Mouse (Mus musculus): Measurements from ENCODE around the gene Tlcd1. TPM values are rescaled to one million over a fixed set of nuclear protein-coding genes. Genes with fewer than 3 reads are reported as not detected.
A peak's percentile ranks its signal among the peaks of the same experiment; 100 is the strongest.

Tlcd1 gene
- polyA plus RNA-seq, 1 experiment, result 35.9 TPM

GRCm38 (mm10) chr11:78174506-78174905 lies 2.0 kb upstream of the Tlcd1 start:
- TF ChIP-seq GATA1 (IDR thresholded peaks at IDR 0.05; ENCODE audit: borderline replicate concordance, low read length), result no peak
- no peak for TF ChIP-seq FLI1 (IDR thresholded peaks at IDR 0.05; ENCODE audit: low read length)
- H3K4me1 ChIP-seq, result peaks cover 41% of the 10 kb centered on the region
- no peaks in the 10 kb centered on the region for H3K27me3 ChIP-seq (replicated peaks)
- H3K36me3 ChIP-seq (replicated peaks; ENCODE audit: low read length), result peaks cover 27% of the 10 kb centered on the region
- H3K9me3 ChIP-seq, result no peaks in the 10 kb centered on the region
- H3K4me3 ChIP-seq (replicated peaks), result no peak overlapping the region

DNA sequence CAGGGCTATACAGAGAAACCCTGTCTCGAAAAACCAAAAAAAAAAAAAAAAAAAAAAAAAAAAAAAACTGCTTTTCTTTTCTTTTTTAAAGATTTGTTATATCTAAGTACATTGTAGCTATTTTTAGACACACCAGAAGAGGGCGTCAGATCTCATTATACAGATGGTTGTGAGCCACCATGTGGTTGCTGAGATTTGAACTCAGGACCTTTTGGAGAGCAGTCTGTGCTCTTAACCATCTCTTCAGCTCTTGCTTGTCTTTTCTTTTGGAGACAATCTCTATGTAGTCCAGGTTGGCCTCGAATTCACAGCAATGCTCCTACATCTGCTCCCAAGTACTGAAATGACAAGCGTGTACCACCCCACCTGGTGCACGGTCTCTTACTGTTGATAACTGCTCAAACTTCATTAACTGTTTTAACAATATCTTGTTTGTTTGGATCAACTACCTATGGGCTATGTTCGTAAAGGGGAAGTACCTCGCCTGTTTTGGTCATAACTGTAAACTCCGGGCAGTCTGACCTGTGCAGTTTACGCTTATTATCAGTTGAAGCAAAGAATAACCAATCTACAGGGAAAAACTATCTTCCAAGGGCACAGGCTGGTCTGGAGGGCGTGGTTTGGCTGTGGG lies 625 bp upstream of the Tlcd1 start:
- Histone ChIP-seq H3K4me3 (replicated peaks) (peak overlapping the region; percentile 98), H3K9me3 (no peaks in the 10 kb centered on the region), H3K27me3 (replicated peaks) (no peaks in the 10 kb centered on the region), H3K36me3 (replicated peaks; ENCODE audit: low read length) (peaks cover 36% of the 10 kb centered on the region), H3K4me1 (peaks cover 51% of the 10 kb centered on the region)
- TF ChIP-seq FLI1 (IDR thresholded peaks at IDR 0.05; ENCODE audit: low read length) (no peak), GATA1 (IDR thresholded peaks at IDR 0.05; ENCODE audit: borderline replicate concordance, low read length) (no peak)

GRCm38 (mm10) chr11:78176905-78177331 lies 407 bp downstream of the Tlcd1 start:
- Histone ChIP-seq H3K36me3 (replicated peaks; ENCODE audit: low read length) (peaks cover 40% of the 10 kb centered on the region), H3K4me1 (peaks cover 59% of the 10 kb centered on the region), H3K27me3 (replicated peaks) (no peaks in the 10 kb centered on the region), H3K4me3 (replicated peaks) (peak overlapping the region; percentile 98), H3K9me3 (no peaks in the 10 kb centered on the region)
- TF ChIP-seq GATA1 (IDR thresholded peaks at IDR 0.05; ENCODE audit: borderline replicate concordance, low read length), result no peak

GRCm38 (mm10) chr11:78177437-78177836 lies 926 bp downstream of the Tlcd1 start:
- H3K4me3 ChIP-seq (replicated peaks), result peak overlapping the region; percentile 98
- H3K27me3 ChIP-seq (replicated peaks), result no peaks in the 10 kb centered on the region
- H3K36me3 ChIP-seq (replicated peaks; ENCODE audit: low read length), result peaks cover 37% of the 10 kb centered on the region
- TF ChIP-seq FLI1 (IDR thresholded peaks at IDR 0.05; ENCODE audit: low read length) (no peak), GATA1 (IDR thresholded peaks at IDR 0.05; ENCODE audit: borderline replicate concordance, low read length) (no peak)
- H3K4me1 ChIP-seq, result peaks cover 60% of the 10 kb centered on the region
- no peaks in the 10 kb centered on the region for H3K9me3 ChIP-seq

DNA sequence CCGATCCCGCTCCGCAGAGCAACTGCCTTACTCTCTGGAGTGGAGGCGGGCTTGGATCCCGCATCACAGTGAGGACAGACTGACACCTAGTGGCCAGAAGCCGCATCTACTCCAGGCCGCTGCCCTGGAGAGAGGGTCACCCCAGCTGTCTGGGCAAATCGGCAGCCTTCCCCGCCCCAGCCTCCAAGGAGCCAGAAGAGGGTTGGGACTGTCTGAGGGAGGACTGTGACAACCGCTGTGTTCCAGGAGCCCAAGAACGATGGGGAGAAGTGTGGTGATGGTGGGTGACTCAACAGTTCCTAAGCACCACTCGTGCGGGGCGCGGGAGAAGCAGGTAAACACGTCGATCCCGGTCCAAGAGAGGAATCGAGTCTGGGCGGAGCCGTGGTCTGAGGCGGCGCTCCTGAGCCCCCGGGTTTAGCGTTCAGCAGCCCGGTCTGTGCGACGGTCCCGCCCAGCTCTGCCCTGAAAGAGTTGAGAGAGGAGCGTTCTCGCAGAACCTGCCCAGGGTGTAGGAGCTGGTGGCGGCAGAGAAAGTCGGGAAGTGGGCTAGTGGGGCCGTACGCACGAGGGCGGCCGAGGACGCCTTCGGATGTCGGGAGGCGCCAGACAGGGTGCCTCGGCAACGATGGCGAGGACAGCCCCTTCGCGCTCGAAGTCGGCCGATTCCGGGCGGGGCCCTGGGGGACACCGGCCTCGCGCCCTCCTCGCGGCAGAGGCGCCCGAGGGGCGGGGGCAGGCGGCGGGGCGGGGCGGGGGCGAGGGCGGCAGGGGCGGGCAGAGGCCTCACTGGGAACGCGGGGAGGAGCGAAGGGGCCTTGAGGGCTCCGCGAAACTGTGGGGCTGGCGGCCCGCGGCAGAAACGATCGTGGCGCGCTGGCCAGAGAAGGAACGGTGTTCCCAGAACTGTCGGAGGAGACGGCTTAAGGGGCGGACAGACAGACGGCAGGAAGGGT lies 1.7 kb downstream of the Tlcd1 start:
- peaks cover 33% of the 10 kb centered on the region for H3K36me3 ChIP-seq (replicated peaks; ENCODE audit: low read length)
- peaks cover 61% of the 10 kb centered on the region for H3K4me1 ChIP-seq
- H3K9me3 ChIP-seq, result no peaks in the 10 kb centered on the region
- TF ChIP-seq FLI1 (IDR thresholded peaks at IDR 0.05; ENCODE audit: low read length), result no peak
- TF ChIP-seq GATA1 (IDR thresholded peaks at IDR 0.05; ENCODE audit: borderline replicate concordance, low read length), result no peak
- H3K4me3 ChIP-seq (replicated peaks), result peak overlapping the region; percentile 98
- H3K27me3 ChIP-seq (replicated peaks), result no peaks in the 10 kb centered on the region

DNA sequence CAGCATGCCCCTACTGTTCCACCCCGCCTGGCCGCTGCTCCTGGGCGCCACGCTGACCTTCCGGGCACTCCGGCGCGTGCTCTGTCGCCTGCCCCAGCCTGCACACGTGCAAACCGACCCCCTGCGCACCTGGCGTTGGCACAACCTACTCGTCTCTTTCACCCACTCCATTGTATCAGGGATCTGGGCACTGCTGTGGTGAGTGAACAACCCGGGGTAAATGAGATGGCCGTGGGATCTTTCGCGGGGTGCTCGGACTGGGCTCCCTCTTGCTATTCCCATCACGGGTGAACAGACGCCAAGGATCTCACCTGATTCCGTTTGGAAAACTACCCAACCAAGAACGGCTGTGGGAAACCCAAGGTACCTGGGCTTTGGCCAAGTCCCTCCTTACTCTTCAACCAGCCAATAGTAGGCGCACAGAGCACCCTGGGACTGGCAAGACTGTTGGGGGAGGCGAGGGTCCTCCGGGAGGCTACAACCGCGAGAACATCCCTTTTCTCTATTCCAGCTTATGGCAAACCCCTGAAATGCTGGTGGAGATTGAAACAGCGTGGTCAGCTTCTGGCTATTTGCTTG lies 2.4 kb downstream of the Tlcd1 start:
- peak overlapping the region; percentile 98 for H3K4me3 ChIP-seq (replicated peaks)
- peaks cover 64% of the 10 kb centered on the region for H3K4me1 ChIP-seq
- TF ChIP-seq FLI1 (IDR thresholded peaks at IDR 0.05; ENCODE audit: low read length) (no peak), GATA1 (IDR thresholded peaks at IDR 0.05; ENCODE audit: borderline replicate concordance, low read length) (no peak)
- no peaks in the 10 kb centered on the region for H3K9me3 ChIP-seq
- H3K27me3 ChIP-seq (replicated peaks), result no peaks in the 10 kb centered on the region
- peaks cover 33% of the 10 kb centered on the region for H3K36me3 ChIP-seq (replicated peaks; ENCODE audit: low read length)

DNA sequence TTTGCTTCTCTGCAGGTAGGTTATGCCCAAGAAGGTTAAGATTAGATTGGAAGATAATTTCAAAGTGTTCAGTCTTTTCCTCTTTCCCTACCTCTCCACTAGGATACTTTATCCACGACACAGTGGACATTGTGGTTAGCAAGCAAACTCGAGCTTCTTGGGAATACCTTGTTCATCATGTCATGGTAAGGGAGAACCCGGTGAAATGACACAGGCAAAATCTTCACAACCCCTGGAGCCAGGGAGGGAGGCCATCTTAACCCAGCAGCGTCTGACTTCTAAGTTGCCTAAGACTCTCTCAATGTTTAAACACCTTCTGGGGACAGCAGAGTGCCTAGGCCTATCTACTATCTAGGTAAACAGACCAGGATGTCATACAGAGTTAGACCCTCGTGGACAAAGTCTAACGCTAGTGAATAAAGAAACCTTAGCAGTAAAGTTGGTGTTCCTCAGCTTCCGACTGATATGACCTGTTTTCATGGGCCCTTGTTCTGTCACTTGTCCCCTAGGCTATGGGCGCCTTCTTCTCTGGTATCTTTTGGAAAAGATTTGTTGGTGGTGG lies 3.0 kb downstream of the Tlcd1 start:
- Histone ChIP-seq H3K4me3 (replicated peaks) (peak overlapping the region; percentile 98), H3K9me3 (no peaks in the 10 kb centered on the region), H3K27me3 (replicated peaks) (no peaks in the 10 kb centered on the region), H3K36me3 (replicated peaks; ENCODE audit: low read length) (peaks cover 33% of the 10 kb centered on the region), H3K4me1 (peaks cover 67% of the 10 kb centered on the region)
- TF ChIP-seq FLI1 (IDR thresholded peaks at IDR 0.05; ENCODE audit: low read length) (no peak), GATA1 (IDR thresholded peaks at IDR 0.05; ENCODE audit: borderline replicate concordance, low read length) (no peak)

DNA sequence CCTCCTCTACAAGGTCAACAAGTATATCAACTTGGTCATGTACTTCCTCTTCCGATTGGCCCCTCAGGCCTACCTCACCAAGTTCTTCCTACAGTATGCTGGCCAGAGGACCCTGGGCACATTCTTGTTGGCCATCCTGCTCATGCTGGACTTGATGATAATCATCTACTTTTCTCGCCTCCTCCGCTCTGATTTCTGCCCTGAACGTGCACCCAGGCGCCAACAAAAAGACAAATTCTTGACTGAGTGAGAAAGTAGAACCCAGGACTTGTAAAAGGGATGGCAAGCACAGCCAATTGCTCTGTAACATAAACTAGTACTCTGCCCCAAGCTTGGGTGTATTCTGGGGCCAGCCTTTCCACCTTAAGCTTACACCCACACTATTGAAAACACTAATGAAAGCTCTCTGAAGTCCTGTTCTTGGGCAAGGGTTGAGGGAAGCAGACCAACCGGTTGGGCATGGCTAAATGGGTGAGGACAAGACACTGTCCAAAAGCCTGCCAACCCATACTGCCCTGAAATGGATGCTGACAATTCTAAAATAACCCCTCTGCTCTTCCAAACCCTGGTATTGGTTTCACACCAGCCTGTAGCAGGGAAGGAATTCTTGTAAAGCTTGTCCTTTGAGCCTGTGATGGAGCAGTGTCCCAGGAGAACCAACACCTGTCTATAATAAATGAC lies 3.7 kb downstream of the Tlcd1 start:
- Histone ChIP-seq H3K36me3 (replicated peaks; ENCODE audit: low read length) (peaks cover 33% of the 10 kb centered on the region), H3K27me3 (replicated peaks) (no peaks in the 10 kb centered on the region), H3K4me3 (replicated peaks) (peak overlapping the region; percentile 47), H3K9me3 (no peaks in the 10 kb centered on the region), H3K4me1 (peaks cover 67% of the 10 kb centered on the region)
- no peak for TF ChIP-seq GATA1 (IDR thresholded peaks at IDR 0.05; ENCODE audit: borderline replicate concordance, low read length)
- no peak for TF ChIP-seq FLI1 (IDR thresholded peaks at IDR 0.05; ENCODE audit: low read length)

DNA sequence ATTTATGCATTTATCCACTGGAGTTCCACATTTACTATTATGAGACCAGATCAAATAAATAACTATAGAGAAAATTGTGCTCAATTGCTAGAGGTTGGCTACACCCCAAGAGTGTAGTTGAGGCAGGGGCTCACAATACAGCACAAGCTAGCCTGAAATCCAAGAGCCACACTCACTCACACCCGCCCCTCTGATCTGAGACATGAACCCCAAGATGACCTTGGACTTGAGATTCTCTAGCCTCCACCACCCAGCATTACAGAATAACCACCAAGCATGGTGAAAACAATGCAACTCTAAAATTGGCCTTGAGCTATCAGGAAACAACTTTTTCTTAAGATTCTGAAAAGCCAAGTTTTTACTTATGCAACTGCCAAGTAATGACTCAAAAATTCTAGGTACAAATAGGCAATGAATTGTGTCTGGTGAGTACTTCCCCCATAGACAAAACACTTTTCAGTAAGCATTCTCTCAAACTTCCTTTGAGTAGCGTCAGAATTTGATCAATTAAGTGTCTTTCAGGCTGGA lies 5.4 kb downstream of the Tlcd1 start:
- peaks cover 7% of the 10 kb centered on the region for H3K27me3 ChIP-seq (replicated peaks)
- peaks cover 33% of the 10 kb centered on the region for H3K36me3 ChIP-seq (replicated peaks; ENCODE audit: low read length)
- TF ChIP-seq FLI1 (IDR thresholded peaks at IDR 0.05; ENCODE audit: low read length), result no peak
- no peak for TF ChIP-seq GATA1 (IDR thresholded peaks at IDR 0.05; ENCODE audit: borderline replicate concordance, low read length)
- H3K9me3 ChIP-seq, result no peaks in the 10 kb centered on the region
- peaks cover 61% of the 10 kb centered on the region for H3K4me1 ChIP-seq
- H3K4me3 ChIP-seq (replicated peaks), result peak overlapping the region; percentile 96
